Mouse (Mus musculus) ES-E14 (cell line): Measurements from ENCODE around the gene Gna14. TPM values are rescaled to one million over a fixed set of nuclear protein-coding genes. Genes with fewer than 3 reads are reported as not detected.

Source experiments
- DNase-seq: peaks from one replicate; pipeline ENCODE4 v3.0.0-alpha.2; 2013; ENCODE audit warnings: low read depth, low spot score
- H3K27ac ChIP-seq: 2 replicates; pipeline ENCODE4 v1.5.1; 2012; ENCODE audit warnings: low read depth, mild to moderate bottlenecking, low read length, moderate library complexity, mixed read lengths; ENCODE audit not compliant: poor library complexity, insufficient read depth, severe bottlenecking
- H3K36me3 ChIP-seq: 2 replicates; pipeline ENCODE4 v1.6.1; 2012; ENCODE audit warnings: mild to moderate bottlenecking, low read length, moderate library complexity, mixed read lengths; ENCODE audit not compliant: control insufficient read depth, poor library complexity, insufficient read depth, severe bottlenecking
- H3K4me1 ChIP-seq, 2 experiments: fragments of 150-350 bp in 1 of 2; sonication (generic) in 1 of 2; 2 replicates each; pipeline ENCODE4 v1.6.1; 2012; ENCODE audit warnings: low read length in 2 of 2, mild to moderate bottlenecking in 1 of 2, mixed read lengths in 1 of 2; ENCODE audit not compliant: control insufficient read depth in 2 of 2, insufficient read depth in 2 of 2, poor library complexity in 1 of 2
- H3K4me3 ChIP-seq, 2 experiments: fragments of 150-350 bp in 1 of 2; sonication (generic) in 1 of 2; 2 replicates each; pipeline ENCODE4 v1.5.1; 2012; ENCODE audit warnings: low read length in 2 of 2, low read depth in 1 of 2, mild to moderate bottlenecking in 1 of 2, mixed read lengths in 1 of 2; ENCODE audit not compliant: insufficient read depth in 1 of 2, poor library complexity in 1 of 2, severe bottlenecking in 1 of 2
- H3K9ac ChIP-seq: 2 replicates; pipeline ENCODE4 v1.6.1; 2012; ENCODE audit warnings: low read depth, mild to moderate bottlenecking, low read length, mixed read lengths; ENCODE audit not compliant: poor library complexity, insufficient read depth, severe bottlenecking
- H3K9me3 ChIP-seq: fragments of 150-350 bp; sonication (generic); 2 replicates; pipeline ENCODE4 v1.6.1; 2012; ENCODE audit warnings: low read depth, mild to moderate bottlenecking, low read length; ENCODE audit not compliant: control insufficient read depth, insufficient read depth
- CHD2 ChIP-seq: IDR thresholded peaks from 2 replicates; pipeline ENCODE4 v1.6.1; 2014; ENCODE audit warnings: mild to moderate bottlenecking, low read depth, low read length, inconsistent platforms
- HCFC1 ChIP-seq: IDR thresholded peaks from 2 replicates; pipeline ENCODE4 v1.6.1; 2012; ENCODE audit warnings: low read length, inconsistent platforms, borderline replicate concordance; ENCODE audit not compliant: insufficient read depth
- MAFK ChIP-seq: IDR thresholded peaks from 2 replicates; pipeline ENCODE4 v1.6.1; 2014; ENCODE audit warnings: mild to moderate bottlenecking, low read depth, low read length, inconsistent platforms; ENCODE audit not compliant: insufficient read depth
- ZC3H11A ChIP-seq: IDR thresholded peaks from 2 replicates; pipeline ENCODE4 v1.6.1; 2012; ENCODE audit warnings: low read depth, mild to moderate bottlenecking, inconsistent platforms, low read length, borderline replicate concordance
- ZNF384 ChIP-seq: IDR thresholded peaks from 2 replicates; pipeline ENCODE4 v1.6.1; 2012; ENCODE audit warnings: low read depth, low read length, inconsistent platforms
- in situ Hi-C, 2 experiments: fragments of 600-800 bp; cut with MboI; formaldehyde crosslinking; loops; one replicate each; pipeline ENCODE4 v1.15.1; 2025; ENCODE audit warnings: low sequenced_read_pairs in 2 of 2, inconsistent platforms in 1 of 2; ENCODE audit not compliant: unreplicated experiment in 2 of 2
- total RNA-seq: library from RNA; depleted of rRNA; stranded (reverse); fragments of 300-350 nt; gene quantifications from 2 replicates; pipeline ENCODE4 v1.2.3, GENCODE M21; 2012

Gene Gna14
- total RNA-seq, 1 experiment, result 2.5 TPM

DNA sequence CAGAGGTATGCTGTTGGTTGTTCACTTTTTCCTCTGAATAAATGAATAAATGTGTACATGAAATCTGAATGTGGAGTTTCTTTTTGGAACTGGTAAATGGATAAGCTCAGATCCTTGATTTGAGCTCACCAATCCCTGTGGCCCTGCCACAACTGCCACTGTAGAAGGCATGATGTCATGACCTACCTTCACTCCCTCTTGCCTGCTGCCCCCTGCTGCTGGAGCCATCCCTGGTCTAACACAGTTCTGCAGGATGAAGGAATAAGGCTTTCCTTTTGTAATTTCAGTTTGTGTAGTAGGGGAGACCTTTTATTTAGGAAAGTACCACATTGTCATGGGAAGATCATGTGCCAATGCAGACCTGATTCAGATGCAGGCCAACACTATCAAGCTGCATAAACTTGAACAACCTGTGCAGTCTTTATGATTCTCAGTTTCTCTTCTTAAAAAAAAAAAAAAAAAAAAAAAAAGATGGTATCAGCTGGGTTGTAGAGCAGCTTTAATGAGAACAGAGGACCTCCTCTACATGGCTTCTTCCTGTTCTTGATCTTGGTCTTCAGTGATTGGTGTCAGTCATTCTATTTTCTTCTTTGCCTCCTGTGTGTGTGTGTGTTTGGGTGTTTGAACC lies 93.8 kb downstream of the Gna14 start:
- TF ChIP-seq MAFK (no peak), ZNF384 (peak; percentile 36; the same call in 1 of the 2 replicates)
- no peak for DNase-seq
- Histone ChIP-seq H3K9ac (no peak overlapping the region), H3K9me3 (no peaks in the 10 kb centered on the region), H3K27ac (no peak overlapping the region), H3K4me3 (no peak overlapping the region), H3K36me3 (no peaks in the 10 kb centered on the region), H3K4me1 (0 out of 4 replicates have a peak, but pooled peaks cover 1 to 2% of the 10 kb centered on the region in 2 experiments)
- in situ Hi-C loops, result no loop called here

DNA sequence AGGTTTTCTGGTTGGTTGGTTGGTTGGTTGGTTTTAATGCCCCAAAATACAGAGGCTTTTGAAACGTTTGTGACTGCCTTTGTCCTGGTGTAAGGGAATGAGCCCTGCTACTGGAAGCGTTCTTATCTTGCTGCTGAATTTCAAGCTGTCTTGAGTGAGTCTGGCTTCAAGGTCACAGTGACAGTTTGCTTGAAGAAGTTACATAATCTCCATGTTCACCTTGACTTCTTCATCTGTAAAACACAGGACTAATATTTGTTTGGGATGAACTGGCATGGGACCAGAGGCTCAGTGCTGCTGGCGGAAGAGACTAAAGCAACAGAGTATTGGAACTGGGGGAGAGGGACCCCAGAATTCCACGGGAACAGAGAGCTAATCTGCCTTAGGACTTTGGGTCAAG lies 94.4 kb downstream of the Gna14 start:
- no peaks in the 10 kb centered on the region for H3K9me3 ChIP-seq
- DNase-seq, result no peak
- H3K4me3 ChIP-seq, result no peak overlapping the region
- no peak overlapping the region for H3K9ac ChIP-seq
- H3K4me1 ChIP-seq, result 0 out of 4 replicates have a peak, but pooled peaks cover 1 to 2% of the 10 kb centered on the region in 2 experiments
- TF ChIP-seq CHD2 (no peak), ZC3H11A (no peak), MAFK (no peak), ZNF384 (no peak), HCFC1 (no peak)
- in situ Hi-C loops, result no loop called here
- H3K36me3 ChIP-seq, result no peaks in the 10 kb centered on the region
- no peak overlapping the region for H3K27ac ChIP-seq

DNA sequence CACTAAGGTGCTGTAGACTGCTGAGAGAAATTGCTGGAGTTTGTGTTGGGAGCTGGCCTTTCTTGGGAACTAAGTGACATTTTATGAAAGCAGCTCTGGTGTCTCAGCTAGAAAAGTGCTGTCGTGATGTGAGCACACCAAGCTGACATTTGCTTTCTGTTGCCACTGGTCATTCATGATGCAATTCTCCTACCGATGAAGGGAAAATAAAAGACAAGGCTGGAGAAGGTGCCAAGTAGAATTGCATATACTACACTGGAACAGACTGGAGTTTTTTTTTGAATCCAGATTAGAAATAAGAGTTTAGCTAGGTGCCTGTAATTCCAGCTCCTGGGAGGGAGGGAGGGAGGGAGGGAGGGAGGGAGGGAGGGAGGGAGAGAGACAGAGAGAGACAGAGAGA lies 98.7 kb downstream of the Gna14 start:
- H3K27ac ChIP-seq, result no peak overlapping the region
- no peaks in the 10 kb centered on the region for H3K36me3 ChIP-seq
- TF ChIP-seq ZC3H11A, result no peak
- TF ChIP-seq MAFK, result no peak
- TF ChIP-seq ZNF384, result no peak
- no peak for TF ChIP-seq CHD2
- no peak for TF ChIP-seq HCFC1
- no peaks in the 10 kb centered on the region for H3K4me1 ChIP-seq
- in situ Hi-C loops, result no loop called here
- no peaks in the 10 kb centered on the region for H3K9me3 ChIP-seq
- H3K9ac ChIP-seq, result no peak overlapping the region
- no peak overlapping the region for H3K4me3 ChIP-seq
- DNase-seq, result no peak

GRCm38 (mm10) chr19:16538416-16538815 lies 102.9 kb downstream of the Gna14 start:
- TF ChIP-seq MAFK, result no peak
- TF ChIP-seq CHD2, result no peak
- TF ChIP-seq HCFC1, result no peak
- no peak for TF ChIP-seq ZC3H11A
- TF ChIP-seq ZNF384, result no peak
- Histone ChIP-seq H3K27ac (no peak overlapping the region), H3K9me3 (no peaks in the 10 kb centered on the region), H3K4me3 (no peak overlapping the region), H3K36me3 (no peaks in the 10 kb centered on the region), H3K9ac (no peak overlapping the region), H3K4me1 (no peaks in the 10 kb centered on the region)
- DNase-seq, result no peak
- in situ Hi-C loops, result no loop called here

DNA sequence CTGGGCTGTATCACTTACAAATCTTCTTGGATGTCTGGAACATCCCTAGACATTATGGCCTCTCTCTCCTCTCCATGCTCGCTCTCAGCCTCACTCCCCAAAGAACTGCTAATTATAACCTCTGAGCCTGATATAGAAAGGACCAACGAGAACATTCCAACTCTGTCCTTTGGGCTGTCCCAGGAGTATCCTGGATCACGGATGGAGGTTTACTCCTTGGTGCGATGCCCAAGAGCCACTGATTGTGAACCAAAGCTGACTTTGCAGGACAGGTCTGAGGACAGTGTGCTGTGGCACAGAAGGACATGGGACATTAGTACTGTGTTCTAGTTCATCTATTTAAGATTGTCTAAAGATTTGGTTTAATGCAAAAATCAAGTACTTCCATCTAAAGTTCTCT lies 108.1 kb downstream of the Gna14 start:
- DNase-seq, result no peak
- Histone ChIP-seq H3K4me3 (no peak overlapping the region), H3K4me1 (no peaks in the 10 kb centered on the region), H3K9ac (no peak overlapping the region), H3K27ac (no peak overlapping the region), H3K36me3 (no peaks in the 10 kb centered on the region), H3K9me3 (no peaks in the 10 kb centered on the region)
- TF ChIP-seq HCFC1, result no peak
- TF ChIP-seq ZNF384, result no peak
- no peak for TF ChIP-seq CHD2
- no peak for TF ChIP-seq MAFK
- no peak for TF ChIP-seq ZC3H11A
- in situ Hi-C loops, result no loop called here
